Mouse (Mus musculus): ENCODE measurements around the gene P4ha2.

- TF ChIP-seq CTCF (IDR thresholded peaks at IDR 0.05; ENCODE audit: low read depth, low read length) (no peak), POLR2A (IDR thresholded peaks at IDR 0.05; ENCODE audit: extremely low read depth, insufficient read depth, low read length) (no peak)
Measured at GRCm38 (mm10) chr11:54152957-54153356, 53.1 kb downstream of the P4ha2 start.
